Mouse (Mus musculus) erythroblast, adult 5-6 weeks (primary cell): Measurements from ENCODE around the gene Polr3f. TPM values are rescaled to one million over a fixed set of nuclear protein-coding genes. Genes with fewer than 3 reads are reported as not detected.

Experiments used
- ATAC-seq: replicated peaks from 2 replicates; pipeline ENCODE4 v1.8.0; 2016; ENCODE audit warnings: moderate number of reproducible peaks, mild to moderate bottlenecking, moderate TSS enrichment, inconsistent platforms; ENCODE audit not compliant: poor library complexity, low FRiP score, severe bottlenecking
- total RNA-seq, 2 experiments: library from RNA; stranded (forward) in 1 of 2; stranded (reverse) in 1 of 2; fragments of 150-400 nt in 1 of 2; fragments of 200-764, 138-1000 nt in 1 of 2; gene quantifications; 2 replicates each; pipeline versions ENCODE4 v1.2.3 to v1.2.4; 2015 to 2017; ENCODE audit warnings: low replicate concordance in 2 of 2

Polr3f gene
- 2.7 and 20.2 TPM in 2 replicates for total RNA-seq (2015; ENCODE audit: low replicate concordance)
- total RNA-seq (2017; ENCODE audit: low replicate concordance) = 5.9 and 6.6 TPM in 2 replicates

DNA sequence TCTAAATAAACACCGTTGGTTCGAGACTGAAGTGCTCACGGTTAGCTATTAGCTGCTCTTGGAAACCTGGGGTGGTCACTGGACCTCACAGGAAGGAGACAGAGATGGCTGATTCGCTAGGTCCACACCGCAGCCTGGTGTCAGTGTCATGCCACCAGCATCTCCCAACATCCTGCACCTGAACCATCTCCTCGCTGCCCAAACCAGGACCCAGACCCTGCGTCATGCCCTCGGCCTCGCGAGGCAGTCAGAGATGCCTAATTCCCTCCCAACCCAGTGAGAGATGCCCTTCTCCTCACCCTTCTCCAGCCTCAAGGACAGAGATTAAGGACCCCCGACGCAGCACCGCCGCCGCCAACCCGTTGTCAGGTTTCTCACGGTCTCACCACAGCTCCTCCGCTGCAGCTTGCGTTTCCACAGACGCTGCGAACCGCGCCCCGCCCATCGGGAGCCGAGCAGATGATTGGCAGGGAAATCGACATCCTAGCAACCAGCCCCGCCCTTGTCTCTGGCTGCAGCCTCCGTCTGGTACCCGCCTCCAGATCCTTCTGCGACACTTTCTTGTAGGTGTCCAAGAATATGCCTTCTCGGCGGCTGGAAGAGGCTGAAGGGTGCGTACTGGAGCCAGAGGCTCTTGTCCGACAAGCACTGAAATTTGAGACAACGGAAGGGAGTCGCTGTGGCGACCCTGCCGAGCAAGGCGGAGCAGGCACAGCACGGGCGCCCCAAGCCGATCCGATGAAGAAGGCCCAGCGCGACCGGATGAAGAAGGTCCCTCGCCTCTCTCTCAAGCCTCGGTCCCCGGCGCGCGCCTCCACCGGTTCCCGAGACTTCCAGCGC, at the start of gene Polr3f, which contains the start of gene Dzank1:
Gene Polr3f, plus strand, starts transcription at position 738 of the 840 bp plus-strand sequence.
Gene Dzank1, minus strand, starts transcription at position 434 of the 840 bp plus-strand sequence.
- peak; percentile 99 for ATAC-seq

DNA sequence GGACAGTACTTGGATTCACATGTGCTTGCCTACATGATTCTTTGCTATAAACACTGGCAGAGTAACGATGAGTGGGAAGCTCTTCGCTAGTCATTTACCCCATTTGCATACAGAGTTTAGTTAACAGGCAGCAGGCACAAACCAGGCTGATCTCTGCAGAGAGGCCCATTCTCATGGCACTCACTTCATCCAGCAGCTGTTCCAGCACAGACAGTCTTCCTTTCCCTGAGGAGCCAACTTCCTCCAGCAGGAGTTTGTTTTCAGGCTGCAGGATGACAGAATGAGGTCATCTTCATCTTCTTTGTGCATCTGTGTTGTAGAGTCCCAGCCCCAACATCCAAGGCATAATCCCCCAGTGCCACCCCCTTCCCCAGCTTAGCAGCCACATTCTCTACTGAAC, 48.1 kb upstream of the Polr3f start:
- no peak for ATAC-seq

DNA sequence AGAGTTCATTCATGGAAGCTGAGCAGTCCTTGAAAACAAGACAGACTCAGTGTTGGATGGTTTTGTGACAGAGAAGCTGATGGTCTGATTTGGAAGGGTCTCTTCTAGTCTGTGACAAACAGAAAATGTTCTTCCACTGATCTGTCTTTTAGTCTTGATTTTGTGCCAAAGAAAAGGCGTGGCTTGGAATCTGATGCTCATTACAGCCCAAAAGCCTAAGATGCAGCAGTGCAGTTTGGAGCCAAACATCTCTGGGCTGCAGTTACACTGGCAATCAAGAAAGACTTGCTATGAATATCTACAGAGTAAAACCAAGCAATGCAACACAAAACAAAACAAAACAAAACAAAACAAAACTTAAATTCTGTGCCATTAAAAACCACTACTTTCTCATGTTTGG, 43.4 kb upstream of the Polr3f start:
- no peak for ATAC-seq

DNA sequence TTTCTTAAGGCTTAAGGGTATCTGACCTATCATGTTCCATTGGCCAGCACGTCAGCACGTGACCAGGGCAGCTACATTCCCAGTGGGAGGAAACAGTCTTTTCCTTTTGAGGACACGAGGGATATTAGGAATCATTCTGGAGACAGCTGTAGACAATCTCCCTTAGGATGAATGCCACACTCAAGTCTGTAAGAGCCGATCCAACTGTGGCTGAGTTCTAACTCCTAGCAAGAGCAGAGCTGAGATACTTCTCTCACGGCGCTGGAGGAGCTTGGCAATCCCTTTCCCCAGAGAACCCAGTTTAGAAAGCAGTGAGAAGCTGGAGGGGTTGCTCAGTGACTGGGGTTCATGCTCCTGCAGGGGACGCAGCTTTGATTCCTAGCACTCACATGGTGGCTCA, 42.1 kb upstream of the Polr3f start:
- no peak for ATAC-seq

DNA sequence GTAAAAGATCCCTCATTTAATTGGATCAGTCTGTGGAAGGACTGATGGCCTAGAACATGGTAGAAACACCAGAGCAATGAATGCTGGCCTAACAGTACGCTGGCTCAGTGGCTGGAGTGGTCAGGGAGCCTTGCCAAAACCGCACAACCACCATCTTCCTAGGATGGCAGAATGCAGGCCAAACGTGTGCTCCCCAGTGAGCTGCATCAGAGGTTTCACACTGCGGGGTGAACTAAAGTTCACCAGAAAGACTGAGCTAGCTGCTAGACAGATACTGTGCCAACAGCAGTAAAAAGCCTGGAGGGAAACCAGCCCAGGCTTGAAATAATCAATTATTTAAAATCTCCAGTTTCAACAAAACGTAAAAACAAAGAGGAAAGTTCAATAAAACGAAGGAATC, 40.0 kb upstream of the Polr3f start:
- ATAC-seq = no peak

DNA sequence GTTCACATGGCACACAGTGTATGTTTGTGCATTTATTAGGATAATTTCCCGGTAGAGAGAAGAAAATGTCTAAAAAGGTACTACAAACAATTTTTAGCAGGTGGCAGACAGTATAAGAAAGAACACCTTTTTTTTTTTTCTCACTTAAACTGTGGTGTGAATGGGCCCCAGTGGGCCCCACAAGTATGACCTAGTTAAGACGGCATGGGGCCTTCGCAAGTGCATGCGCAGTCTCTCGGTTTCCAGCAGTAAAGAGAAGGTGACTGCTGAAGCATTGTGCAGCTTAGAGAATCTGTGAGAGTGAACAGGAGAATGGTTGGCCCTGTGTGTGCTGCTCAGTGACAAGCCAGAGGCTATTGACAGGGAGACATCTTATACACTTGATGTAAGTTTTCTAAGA, 38.2 kb upstream of the Polr3f start:
- ATAC-seq = no peak

DNA sequence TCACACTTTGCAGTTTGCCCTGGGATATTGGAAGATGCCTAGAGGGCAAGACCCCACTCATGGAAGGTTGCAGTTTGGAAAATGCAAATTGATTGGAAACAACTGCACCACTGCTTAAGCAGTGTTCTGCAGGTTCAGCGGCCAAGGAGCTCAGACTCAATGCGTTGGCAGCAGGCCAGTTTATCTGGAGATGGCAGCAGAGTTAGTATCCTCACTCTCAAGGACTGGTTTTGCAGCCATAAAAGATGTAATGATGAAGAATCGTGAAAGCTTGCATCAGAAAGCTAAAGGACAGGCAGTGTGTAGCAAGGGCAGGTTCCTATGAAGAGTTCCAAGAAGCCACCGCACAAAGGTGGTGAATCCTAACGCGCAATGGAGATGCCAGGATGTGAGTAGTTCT, 25.4 kb upstream of the Polr3f start:
- ATAC-seq = no peak

DNA sequence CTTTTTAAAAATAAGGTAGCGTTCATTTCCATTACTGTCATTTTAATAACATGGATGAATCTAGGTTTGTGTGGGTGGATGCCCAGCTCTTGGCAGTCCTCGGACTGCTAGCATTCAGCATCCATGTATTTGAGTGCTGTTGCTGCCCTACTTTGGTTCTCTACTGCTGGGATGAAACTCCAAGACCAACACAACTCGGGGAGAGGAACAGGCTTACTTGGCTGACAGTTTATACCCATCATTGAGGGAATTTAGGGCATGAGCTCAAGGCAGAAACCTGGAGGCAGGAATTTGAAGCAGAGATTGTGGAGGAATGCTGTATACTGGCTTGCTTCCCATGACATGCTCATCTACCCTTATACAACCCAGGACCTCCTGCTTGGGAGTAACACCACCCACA, 12.9 kb upstream of the Polr3f start:
- no peak for ATAC-seq

DNA sequence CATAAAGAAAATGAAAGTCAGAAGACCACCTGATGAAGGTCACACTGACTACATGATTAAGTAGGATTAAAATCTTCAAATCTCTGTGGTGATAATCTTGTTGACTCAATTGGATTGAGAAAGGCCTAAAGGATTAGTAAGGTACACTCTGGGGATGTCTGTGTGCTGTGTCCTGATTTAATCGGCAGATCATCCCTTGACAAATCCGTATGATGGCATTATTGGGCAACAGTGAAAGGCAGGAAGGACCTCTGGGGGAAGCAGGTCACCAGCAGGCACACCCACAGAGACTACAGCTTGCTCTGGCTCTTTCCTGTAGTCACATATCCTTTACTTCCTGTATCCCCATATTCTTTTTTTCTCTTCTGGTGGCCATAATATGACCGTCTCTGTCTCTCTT, 7.7 kb upstream of the Polr3f start:
- ATAC-seq = no peak

DNA sequence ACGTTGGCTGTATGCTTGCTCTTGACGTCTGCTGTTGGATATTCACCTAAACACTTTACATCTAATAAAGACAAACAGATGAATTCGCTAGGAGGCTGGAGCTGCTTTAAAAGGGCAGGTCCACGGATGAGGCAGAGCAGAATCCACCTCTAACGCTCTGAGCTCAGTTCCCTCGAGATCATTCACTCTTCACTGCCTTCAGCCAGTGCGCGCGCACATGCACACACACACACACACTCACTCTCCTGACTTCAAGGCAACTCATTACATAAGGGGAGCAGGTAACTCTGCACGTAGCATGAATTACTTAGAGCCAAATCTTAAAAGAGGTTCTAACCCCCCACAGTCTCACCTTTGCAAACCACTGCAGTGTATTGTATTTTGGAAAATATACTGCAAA, 1.7 kb upstream of the Polr3f start:
- ATAC-seq = no peak

DNA sequence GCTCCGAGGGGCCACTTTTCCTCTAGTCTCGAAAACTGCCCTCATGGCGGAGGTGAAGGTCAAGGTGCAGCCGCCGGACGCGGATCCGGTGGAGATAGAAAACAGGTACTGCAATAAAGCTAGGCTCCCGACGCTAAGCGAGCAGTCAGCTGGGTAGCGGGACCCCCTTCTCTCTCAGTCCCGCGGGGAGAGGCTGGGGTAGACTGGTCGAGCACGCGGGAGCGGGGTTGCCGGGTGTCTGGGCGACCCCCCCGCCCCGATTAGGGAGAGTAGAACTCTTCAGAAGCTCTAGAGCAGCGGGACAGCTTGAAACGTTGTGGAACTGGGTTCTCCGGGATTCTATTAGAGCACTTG, 280 bp downstream of the Polr3f start:
- ATAC-seq = no peak; the same call in 1 of the 2 replicates

DNA sequence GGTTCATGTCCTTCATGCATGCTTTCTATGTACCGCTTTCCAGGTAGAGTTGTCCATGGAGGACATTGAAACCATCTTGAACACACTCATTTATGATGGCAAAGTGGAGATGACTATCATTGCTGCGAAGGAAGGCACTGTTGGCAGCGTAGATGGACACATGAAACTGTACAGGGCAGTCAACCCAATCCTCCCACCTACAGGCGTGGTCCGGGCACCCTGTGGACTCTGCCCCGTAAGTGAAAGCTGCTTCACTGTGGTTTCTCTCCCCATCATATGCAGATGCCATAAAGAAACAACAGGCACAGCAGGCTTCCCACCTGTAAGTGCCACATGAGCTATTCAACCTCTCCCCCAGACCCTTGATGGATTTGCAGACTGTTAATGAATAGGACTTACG, 9.6 kb downstream of the Polr3f start:
- no peak for ATAC-seq

DNA sequence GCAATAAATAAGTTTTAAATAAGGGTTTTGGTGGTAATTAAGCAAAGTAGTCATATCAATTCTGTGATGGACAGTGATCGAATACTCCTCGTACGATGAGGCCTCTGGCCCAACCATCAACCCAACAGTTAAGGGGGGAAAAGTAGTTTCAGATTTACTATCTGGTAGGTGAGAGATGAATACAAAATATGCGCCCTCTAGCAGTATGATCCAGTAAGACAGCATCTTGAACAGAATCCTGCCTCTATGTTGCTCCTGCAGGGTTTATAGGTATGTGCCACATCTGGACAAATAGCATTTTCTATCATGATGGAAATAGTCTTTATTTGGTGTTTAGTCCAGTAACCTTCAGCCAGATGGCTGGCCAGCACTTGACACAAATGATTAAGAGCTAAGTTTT, 13.7 kb downstream of the Polr3f start:
- no peak for ATAC-seq

DNA sequence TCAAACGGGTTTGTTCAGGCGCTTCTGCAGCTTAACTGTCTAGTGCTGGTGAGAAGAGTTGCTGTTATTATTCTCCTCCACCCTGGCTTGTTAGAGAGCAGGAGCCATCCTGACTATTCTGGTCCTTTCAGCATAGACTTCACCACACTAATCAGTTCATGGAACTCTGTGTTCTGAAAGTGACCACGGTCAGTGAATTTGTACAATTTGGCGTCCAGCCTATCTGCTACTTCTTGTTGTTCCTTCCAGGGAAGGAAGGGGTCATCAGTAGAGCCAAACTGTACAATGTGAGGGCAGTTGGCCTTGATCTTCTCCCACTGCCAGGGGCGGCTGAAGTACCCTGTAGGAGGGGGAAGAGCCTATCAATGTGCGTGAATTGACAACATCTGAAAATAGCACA, 16.2 kb downstream of the Polr3f start:
- ATAC-seq = no peak

DNA sequence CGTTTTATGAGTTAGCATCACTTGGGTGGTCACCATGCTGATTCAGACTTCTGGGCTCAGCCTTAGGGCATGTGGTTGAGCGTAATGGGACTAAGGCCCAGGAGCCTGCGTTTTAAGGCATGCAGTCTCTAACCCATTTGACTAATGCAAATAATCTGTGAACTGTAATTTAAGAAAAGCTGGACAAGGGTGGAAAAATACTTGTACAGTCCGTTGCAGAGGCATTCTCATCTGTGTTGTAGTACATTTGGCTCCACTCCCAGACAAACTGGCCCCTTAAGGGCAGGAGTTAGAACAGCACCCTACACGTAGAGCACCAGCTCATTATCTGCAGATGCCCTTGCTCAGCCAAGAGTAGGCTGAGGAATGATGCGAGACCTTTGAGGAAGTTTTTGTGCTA, 17.1 kb downstream of the Polr3f start:
- no peak for ATAC-seq

DNA sequence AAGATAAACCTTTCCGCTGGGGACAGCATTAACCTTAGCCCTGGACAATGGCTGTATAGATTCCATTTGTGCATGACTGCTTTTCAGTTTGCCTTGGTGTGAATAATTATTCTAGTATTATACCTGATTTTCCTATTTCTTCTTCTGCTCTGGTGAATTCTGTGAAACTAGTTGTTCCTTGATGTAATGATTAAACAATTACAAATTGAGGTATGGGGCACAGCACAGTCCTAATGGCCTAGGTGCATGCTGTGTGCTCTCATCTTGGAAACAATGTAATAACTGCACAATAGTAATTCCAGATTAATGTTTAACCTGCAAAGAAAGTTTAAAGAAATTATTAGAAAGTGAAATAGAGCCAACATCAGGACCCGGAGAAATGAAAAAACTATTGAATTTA, 17.5 kb downstream of the Polr3f start:
- ATAC-seq = no peak

DNA sequence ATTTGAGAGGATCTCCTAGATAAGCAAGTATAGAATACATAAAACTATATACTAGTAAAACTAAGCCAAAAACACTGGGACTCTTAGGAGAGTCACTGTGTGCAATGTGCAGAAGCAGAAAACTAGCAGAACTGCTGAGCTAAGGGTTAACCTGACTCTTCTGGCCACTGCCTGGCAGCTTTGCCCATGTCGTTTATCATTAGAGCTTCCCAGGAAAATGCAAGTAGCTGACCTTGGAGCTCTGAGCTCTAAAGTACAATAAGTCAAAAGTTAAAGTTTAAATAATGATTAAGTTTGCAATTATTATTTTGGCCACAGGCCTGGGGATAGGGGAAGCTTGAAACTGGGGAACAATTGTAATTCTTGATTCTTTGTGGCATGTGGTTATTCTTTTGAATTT, 18.0 kb downstream of the Polr3f start:
- ATAC-seq = no peak

DNA sequence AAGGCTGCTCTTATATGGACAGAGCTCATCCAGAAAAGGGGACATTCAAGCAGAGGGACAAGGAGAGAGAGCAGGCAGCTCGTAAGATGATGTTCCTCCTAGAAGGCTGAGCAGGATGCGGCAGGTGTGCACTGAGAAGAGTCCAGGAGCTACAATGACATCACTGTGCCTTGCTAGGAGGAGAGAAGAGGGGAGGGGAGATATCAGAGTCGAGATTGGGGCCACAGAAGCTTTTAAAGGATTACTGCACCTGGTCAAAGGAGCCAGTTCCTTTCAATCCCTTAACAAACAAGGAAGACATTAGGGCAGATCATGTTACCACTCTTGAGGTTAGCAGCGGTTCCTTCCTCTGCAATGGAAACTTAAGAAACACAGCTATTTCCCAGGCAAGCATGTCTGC, 20.0 kb downstream of the Polr3f start:
- no peak for ATAC-seq

DNA sequence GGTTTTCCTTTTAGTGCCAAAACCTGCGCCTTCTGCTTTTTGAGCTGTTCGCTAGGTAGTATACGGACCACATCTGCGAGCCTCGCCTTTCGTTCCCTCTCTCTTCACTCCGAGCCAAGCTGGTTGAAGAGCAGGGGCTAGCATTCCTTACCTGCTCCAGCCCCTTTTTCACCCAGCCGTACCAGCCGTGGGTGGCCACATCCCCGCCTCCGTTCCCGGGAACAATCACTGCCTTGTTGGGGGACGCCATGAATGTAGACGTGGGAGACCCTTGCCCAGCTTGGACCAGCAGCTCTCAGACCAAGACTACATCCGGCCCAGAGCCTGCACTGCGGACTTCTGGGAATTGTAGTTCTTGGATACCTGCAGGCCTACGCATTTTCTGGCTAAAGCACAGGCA, 23.0 kb downstream of the Polr3f start, which contains the start of gene Rbbp9:
Gene Rbbp9, minus strand, starts transcription at position 341 of the 400 bp plus-strand sequence.
- 0 out of 2 replicates have a peak, but pooled peaks have one; percentile 26 for ATAC-seq

DNA sequence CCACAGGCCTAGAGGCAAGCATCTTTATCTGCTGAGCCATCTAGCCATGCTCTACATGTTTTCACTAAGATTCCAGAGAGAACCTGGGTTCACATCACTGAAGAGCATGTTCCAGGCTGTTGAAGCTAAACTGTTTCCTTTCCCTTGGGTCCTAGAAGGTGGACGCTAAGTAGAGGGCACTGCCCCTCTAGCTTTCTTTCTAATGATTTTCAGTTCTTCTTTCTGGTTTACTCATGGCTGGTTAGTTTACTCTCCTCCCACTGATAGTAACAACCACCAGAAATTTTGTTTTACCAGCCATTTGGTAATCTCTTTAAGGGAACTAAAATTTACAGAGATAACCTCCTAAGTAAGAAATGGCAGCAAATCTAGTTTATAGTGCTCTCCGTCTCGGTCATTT, 26.4 kb downstream of the Polr3f start:
- ATAC-seq = no peak

DNA sequence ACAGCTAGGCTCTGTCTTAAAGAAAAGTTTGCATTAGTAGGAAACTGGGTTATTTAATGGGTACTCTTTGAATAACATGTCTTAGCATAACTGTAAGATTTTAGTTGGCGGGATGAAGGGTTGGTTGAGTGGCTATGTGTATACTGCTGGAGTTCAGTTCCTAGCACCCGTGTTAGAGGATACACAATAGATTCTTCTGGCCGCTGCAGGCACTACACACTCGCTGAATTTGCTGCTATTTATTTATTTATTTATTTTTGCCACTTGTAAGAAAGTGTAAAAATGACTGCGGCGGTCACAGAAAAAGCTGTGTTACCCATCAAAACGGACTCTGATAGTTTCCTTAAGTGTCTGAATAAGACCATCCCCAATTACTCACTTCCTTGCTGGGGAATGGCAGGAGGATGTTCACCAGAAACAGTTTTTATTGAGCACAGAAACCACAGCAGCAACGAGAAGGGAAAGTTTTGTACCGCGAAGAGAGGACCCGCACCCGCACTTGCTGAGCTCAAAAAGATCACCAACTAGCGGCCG, 27.8 kb downstream of the Polr3f start:
- ATAC-seq = peak; percentile 6; the same call in 1 of the 2 replicates
